25 mouse cellular contexts compared by ENCODE assay signal in genomic region chr12:96419104-96419503, GRCm38 (mm10).
A peak's percentile ranks its signal among the peaks of the same experiment; 100 is the strongest.
DNase-seq lines count a peak whose midpoint lies in the region; ATAC-seq and TF ChIP-seq lines count a peak whose summit lies in the region.
"Had no signal": no experiment of that assay in that cellular context is flagged by ENCODE, and none has a peak within 500 bp of the region (broad histone marks: within the 10 kb centered on the region; RNA-seq: fewer than 3 reads in every experiment).

No protein-coding gene starts in this region.

- no peak overlapping the region for H3K9ac ChIP-seq in limb, embryonic 14.5 days (ENCODE audit: low read depth, low read length, severe bottlenecking)
- no peak overlapping the region for H3K9ac ChIP-seq in lung, embryonic 16.5 days (ENCODE audit: low read length)
- no peak overlapping the region for H3K9ac ChIP-seq in forebrain, embryonic 16.5 days (replicated peaks; ENCODE audit: low read depth, low read length)
- H3K9ac ChIP-seq: forebrain, embryonic 13.5 days; forebrain, postnatal 0 days; hindbrain, embryonic 13.5 days had no signal

- TF ChIP-seq CTCF in brain, embryonic 14.5 days (IDR thresholded peaks at IDR 0.05; ENCODE audit: borderline replicate concordance, extremely low read depth, insufficient read depth, insufficient read length): no peak

- no peaks in the 10 kb centered on the region for H3K4me1 ChIP-seq in limb, embryonic 14.5 days (ENCODE audit: control insufficient read depth, insufficient read depth, low read length)
- H3K4me1 ChIP-seq in limb, embryonic 10.5 days: no peaks in the 10 kb centered on the region
- no peaks in the 10 kb centered on the region for H3K4me1 ChIP-seq in lung, embryonic 16.5 days (replicated peaks; ENCODE audit: control insufficient read depth, insufficient read depth, low read length)
- no peaks in the 10 kb centered on the region for H3K4me1 ChIP-seq in forebrain, embryonic 16.5 days (replicated peaks; ENCODE audit: control insufficient read depth, insufficient read depth, low read length)
- H3K4me1 ChIP-seq: forebrain, embryonic 10.5 days; forebrain, embryonic 13.5 days; hindbrain, embryonic 10.5 days; hindbrain, embryonic 13.5 days had no signal

- H3K4me3 ChIP-seq in limb, embryonic 14.5 days (replicated peaks; ENCODE audit: low read length): no peak overlapping the region
- H3K4me3 ChIP-seq in limb, embryonic 10.5 days: no peak overlapping the region
- no peak overlapping the region for H3K4me3 ChIP-seq in lung, embryonic 16.5 days (ENCODE audit: low read length)
- no peak overlapping the region for H3K4me3 ChIP-seq in forebrain, embryonic 16.5 days (replicated peaks; ENCODE audit: low read length)
- H3K4me3 ChIP-seq: forebrain, embryonic 10.5 days; forebrain, embryonic 13.5 days; gastrocnemius, adult 2 months; hindbrain, embryonic 10.5 days; hindbrain, embryonic 13.5 days had no signal

- no peak overlapping the region for H3K4me2 ChIP-seq in limb, embryonic 14.5 days (replicated peaks; ENCODE audit: low read depth, low read length, severe bottlenecking)
- no peak overlapping the region for H3K4me2 ChIP-seq in lung, embryonic 16.5 days (ENCODE audit: low read depth, low read length)
- no peak overlapping the region for H3K4me2 ChIP-seq in forebrain, embryonic 16.5 days (ENCODE audit: low read length)
- H3K4me2 ChIP-seq: forebrain, embryonic 13.5 days; heart, embryonic 11.5 days; hindbrain, embryonic 13.5 days had no signal

- DNase-seq in limb, embryonic 14.5 days (ENCODE audit: low spot score): peak; percentile 9
- no peak for DNase-seq in limb, embryonic 10.5 days (ENCODE audit: low spot score)
- no peak for DNase-seq in lung, postnatal 14 days
- DNase-seq in brain, embryonic 14.5 days (ENCODE audit: low read depth): peak; percentile 2
- DNase-seq in lung, postnatal 36 days: peak; percentile 0
- DNase-seq: adrenal gland, adult 8-10 months; adrenal gland, postnatal 25 days; B cell, adult 2 months; cerebellum, adult 18-20 months; cerebellum, adult 9-10 months; cerebellum, postnatal 14 days; forebrain, postnatal 0 days; gastrocnemius, adult 2 months; gastrocnemius, postnatal 14 days; heart, adult 11 months had no signal

- no peaks in the 10 kb centered on the region for H3K9me3 ChIP-seq in limb, embryonic 14.5 days (ENCODE audit: control insufficient read depth, low read length)
- no peaks in the 10 kb centered on the region for H3K9me3 ChIP-seq in limb, embryonic 10.5 days (replicated peaks)
- no peaks in the 10 kb centered on the region for H3K9me3 ChIP-seq in lung, embryonic 16.5 days (ENCODE audit: control insufficient read depth, low read length)
- H3K9me3 ChIP-seq in forebrain, embryonic 16.5 days (ENCODE audit: control insufficient read depth, low read length): no peaks in the 10 kb centered on the region
- H3K9me3 ChIP-seq: forebrain, embryonic 10.5 days; forebrain, embryonic 13.5 days; hindbrain, embryonic 10.5 days; hindbrain, embryonic 13.5 days had no signal

- H3K27ac ChIP-seq in limb, embryonic 14.5 days (replicated peaks; ENCODE audit: low read depth, low read length): no peak overlapping the region
- no peak overlapping the region for H3K27ac ChIP-seq in limb, embryonic 10.5 days
- H3K27ac ChIP-seq in lung, embryonic 16.5 days (ENCODE audit: low read length): no peak overlapping the region
- H3K27ac ChIP-seq in forebrain, embryonic 16.5 days (ENCODE audit: low read length): no peak overlapping the region
- H3K27ac ChIP-seq: forebrain, embryonic 10.5 days; forebrain, embryonic 13.5 days; gastrocnemius, adult 2 months; hindbrain, embryonic 10.5 days; hindbrain, embryonic 13.5 days had no signal

- no peak for TF ChIP-seq POLR2A in limb, embryonic 14.5 days (IDR thresholded peaks at IDR 0.05; ENCODE audit: borderline replicate concordance, extremely low read depth, insufficient read depth, insufficient read length)
- no peak for TF ChIP-seq POLR2A in brain, embryonic 14.5 days (IDR thresholded peaks at IDR 0.05; ENCODE audit: borderline replicate concordance, extremely low read depth, insufficient read depth, insufficient read length, poor library complexity, severe bottlenecking)

- H3K36me3 ChIP-seq in limb, embryonic 14.5 days (ENCODE audit: control insufficient read depth, insufficient read depth, low read length): no peaks in the 10 kb centered on the region
- no peaks in the 10 kb centered on the region for H3K36me3 ChIP-seq in limb, embryonic 10.5 days
- no peaks in the 10 kb centered on the region for H3K36me3 ChIP-seq in lung, embryonic 16.5 days (ENCODE audit: control insufficient read depth, insufficient read depth, low read length)
- no peaks in the 10 kb centered on the region for H3K36me3 ChIP-seq in forebrain, embryonic 16.5 days (ENCODE audit: control insufficient read depth, insufficient read depth)
- H3K36me3 ChIP-seq: forebrain, embryonic 10.5 days; G1E; hindbrain, embryonic 10.5 days; hindbrain, embryonic 13.5 days had no signal

- no peak for ATAC-seq in limb, embryonic 14.5 days (ENCODE audit: low FRiP score, low read depth)
- peak; percentile 96 for ATAC-seq in lung, embryonic 16.5 days (ENCODE audit: low read depth)
- no peak for ATAC-seq in forebrain, embryonic 16.5 days
- ATAC-seq: forebrain, embryonic 13.5 days; forebrain, postnatal 0 days; hindbrain, embryonic 16.5 days had no signal

- 53% methylated on average over 3 of the region's 3 CpGs for WGBS in limb, embryonic 14.5 days
- WGBS in limb, embryonic 10.5 days: 69% methylated on average over 3 of the region's 3 CpGs
- 24% methylated on average over 3 of the region's 3 CpGs for WGBS in lung, embryonic 16.5 days
- 54% methylated on average over 3 of the region's 3 CpGs for WGBS in forebrain, embryonic 16.5 days

- H3K27me3 ChIP-seq in limb, embryonic 14.5 days (ENCODE audit: control insufficient read depth, insufficient read depth, low read length): no peaks in the 10 kb centered on the region
- H3K27me3 ChIP-seq in limb, embryonic 10.5 days (ENCODE audit: low read depth, poor library complexity, severe bottlenecking): no peaks in the 10 kb centered on the region
- H3K27me3 ChIP-seq in lung, embryonic 16.5 days (ENCODE audit: control insufficient read depth, insufficient read depth, low read depth, low read length): no peaks in the 10 kb centered on the region
- no peaks in the 10 kb centered on the region for H3K27me3 ChIP-seq in forebrain, embryonic 16.5 days (replicated peaks; ENCODE audit: control insufficient read depth, insufficient read depth, low read length)
- H3K27me3 ChIP-seq: CH12.LX; forebrain, embryonic 13.5 days; hindbrain, embryonic 13.5 days had no signal

Comparison
In these comparisons a context has a peak if more than half of its experiments do, and no peak if none do; other contexts are left out.
1. DNase-seq: peak in limb, embryonic 14.5 days (single experiment), brain, embryonic 14.5 days (single experiment) and lung, postnatal 36 days (single experiment); none in limb, embryonic 10.5 days (single experiment) and lung, postnatal 14 days (single experiment).